Mouse (Mus musculus): ENCODE results near the gene Sash1.

Gene Sash1

DNA sequence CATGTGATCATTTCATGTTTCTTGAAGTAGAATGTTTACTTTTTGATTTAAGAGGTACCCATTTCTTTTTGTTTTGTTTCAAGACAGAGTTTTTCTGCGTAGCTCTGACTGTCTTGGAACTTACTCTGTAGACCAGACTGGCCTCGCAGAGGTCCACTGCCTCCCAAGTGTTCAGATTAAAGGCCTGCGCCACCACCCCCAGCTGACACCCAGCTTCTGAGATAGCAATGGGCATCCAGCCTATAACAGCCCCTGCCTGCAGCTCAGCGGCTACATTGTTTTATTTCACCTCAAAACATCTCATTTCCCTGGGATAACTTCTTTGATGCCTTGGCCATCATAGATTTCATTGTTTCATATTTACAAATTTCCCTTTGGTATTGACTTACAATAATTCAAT is 28.0 kb upstream of the Sash1 start:
- no peak for TF ChIP-seq GATA4 (IDR thresholded peaks at IDR 0.05; ENCODE audit: insufficient replicate concordance, low read length)

DNA sequence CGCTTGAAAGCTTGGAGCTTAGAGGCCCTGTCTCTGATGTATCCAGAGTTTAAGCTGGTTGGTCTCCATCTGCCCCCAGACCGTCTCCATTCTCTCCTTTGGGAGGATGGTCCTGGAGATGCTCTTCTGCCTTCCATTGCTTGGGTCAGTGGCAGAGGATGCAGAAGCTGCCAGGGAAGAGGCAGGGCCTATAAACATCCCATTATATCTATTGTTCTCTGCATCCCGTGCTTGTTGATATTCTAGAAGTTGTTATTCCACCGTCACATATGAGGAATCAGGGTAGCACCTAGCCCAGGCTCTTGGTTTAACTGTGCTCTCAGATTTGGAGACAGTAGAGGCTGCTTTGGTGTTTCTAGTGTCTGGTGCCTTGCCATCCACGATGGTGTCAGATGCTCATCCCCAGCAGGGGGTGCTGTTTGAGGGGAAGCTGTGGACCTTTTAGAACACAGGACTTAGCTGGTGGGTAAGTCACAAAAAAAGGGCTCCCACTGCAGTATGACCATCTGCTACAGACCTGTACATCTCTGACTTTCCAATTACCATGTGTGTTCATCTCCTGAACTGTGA is 26.9 kb upstream of the Sash1 start:
- no peak for TF ChIP-seq GATA4 (IDR thresholded peaks at IDR 0.05; ENCODE audit: insufficient replicate concordance, low read length)

DNA sequence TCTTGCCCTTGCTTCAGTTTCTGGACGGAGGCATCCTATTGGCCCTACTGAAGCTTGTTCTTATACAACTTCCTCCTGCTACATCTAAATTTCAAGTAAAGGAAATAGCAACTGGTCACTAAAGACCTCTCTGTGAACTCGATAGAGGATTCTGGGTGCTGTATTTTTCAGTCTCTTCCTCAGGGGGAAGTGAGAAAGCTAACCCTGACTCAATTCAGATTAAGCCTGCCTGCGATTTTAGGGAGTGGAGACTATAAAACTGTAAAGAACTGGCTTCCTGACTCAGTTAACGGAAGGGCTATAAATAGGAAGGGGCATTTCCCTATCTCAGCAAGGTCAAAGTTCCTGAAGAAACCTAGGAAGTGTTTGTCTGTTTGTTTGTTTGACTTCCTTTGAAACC is 26.3 kb upstream of the Sash1 start:
- peak; percentile 63 for TF ChIP-seq GATA4 (IDR thresholded peaks at IDR 0.05; ENCODE audit: insufficient replicate concordance, low read length)

DNA sequence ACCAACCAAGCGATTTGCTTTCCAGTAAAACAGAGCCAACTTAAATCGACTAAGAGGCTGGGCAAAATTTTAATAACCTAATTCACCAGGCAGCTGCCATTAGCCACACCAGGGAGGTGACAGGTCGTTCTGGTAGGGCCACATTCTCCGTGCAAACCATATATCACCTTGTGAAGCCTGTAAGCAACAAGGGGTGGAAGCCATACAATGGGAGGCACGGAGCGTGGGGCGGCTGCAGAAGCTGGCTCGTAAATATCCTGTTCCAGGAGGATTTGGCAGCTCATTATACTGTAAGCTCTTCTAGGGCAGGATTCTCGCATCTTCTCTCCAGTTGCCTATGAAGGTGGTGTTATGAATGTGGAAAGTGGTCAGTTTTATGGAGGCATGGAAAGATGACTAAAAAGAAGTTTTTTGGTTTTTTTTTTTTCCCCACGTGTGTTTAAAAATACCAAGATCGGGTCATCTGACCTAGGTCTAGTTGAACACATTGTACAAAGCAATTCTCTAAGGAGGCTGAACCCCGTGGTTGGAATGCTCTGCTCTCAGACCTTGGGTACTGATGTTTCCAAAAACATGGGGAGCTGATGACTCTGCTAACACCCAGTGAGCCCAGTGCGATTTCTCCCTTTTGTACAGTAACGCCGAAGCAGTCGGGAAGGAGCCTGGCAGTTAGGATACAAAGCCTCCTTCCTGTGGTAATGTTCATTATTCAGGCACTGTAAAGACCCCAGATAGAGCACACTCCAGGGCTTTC is 24.5 kb upstream of the Sash1 start:
- no peak for TF ChIP-seq GATA4 (IDR thresholded peaks at IDR 0.05; ENCODE audit: insufficient replicate concordance, low read length)

DNA sequence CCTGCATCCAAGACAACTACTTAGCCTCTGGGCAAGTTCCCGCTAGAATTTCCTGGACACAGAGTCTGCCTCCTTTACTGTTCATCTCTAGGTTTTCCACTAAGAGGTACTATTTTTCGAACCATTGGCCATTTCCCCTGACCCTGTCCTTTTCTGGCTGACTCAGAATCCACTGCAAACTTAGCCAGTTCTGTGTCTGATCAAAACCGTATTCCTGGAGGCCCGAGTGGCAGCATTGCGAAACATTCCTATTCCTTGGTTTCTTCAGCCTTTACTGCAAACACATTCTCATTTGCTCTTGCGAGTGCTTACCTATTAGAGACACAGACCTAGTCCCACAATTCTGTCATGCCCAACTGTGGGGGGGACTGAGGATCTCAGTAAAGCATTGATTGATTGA is 17.2 kb upstream of the Sash1 start:
- TF ChIP-seq GATA4 (IDR thresholded peaks at IDR 0.05; ENCODE audit: insufficient replicate concordance, low read length) = no peak

DNA sequence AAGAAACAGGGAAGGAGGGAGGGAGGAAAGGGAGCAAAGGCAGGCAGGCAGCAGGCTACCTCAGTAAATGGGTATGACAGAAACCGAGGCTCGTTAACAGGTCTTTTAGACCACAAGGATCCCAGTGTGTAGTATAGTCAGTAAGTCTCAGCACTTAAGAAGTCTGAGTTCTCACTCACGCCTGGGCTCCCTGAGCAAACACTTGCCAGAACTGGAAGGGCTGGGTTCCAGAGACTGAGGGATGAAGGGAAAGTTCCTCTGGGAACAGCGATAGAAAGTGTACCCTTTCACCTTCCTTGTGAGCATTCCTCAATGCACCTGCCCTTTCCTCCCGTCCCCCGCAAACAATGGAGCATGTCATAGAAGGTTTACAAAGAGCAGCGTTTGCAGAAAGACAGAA is 16.5 kb upstream of the Sash1 start:
- TF ChIP-seq GATA4 (IDR thresholded peaks at IDR 0.05; ENCODE audit: insufficient replicate concordance, low read length) = no peak

DNA sequence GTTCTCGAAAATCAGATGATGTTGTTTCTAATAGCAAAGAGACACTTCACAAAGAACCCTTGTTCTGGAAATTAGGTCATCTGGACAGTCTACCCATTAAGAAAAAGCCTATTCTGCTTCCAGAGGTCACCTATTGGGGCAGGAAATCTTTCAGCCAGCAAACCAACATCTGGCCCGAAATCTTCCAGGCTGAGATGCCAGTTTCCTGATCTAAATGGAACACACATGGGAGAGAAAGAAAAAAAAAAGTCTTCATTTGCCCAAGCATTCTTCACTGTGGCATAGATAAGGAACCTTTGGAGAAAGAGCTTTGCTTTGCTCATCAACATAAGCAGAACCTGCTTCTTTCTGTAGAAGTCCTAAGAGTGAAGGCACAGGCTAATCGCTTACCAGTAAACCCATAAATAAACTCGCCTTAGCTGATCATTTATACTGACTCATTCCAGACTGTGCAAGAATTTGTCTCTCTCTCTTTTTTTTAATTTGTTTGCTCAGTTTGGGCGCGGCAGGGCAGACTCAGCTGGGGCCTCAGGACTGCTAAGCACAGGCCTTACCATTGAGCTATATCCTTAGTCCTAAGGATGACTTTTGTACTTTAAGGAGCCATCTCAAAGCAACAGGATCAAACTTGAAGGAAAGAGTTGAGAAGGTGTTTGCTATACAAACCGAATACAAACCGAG is 13.1 kb upstream of the Sash1 start:
- no peak for TF ChIP-seq GATA4 (IDR thresholded peaks at IDR 0.05; ENCODE audit: insufficient replicate concordance, low read length)

DNA sequence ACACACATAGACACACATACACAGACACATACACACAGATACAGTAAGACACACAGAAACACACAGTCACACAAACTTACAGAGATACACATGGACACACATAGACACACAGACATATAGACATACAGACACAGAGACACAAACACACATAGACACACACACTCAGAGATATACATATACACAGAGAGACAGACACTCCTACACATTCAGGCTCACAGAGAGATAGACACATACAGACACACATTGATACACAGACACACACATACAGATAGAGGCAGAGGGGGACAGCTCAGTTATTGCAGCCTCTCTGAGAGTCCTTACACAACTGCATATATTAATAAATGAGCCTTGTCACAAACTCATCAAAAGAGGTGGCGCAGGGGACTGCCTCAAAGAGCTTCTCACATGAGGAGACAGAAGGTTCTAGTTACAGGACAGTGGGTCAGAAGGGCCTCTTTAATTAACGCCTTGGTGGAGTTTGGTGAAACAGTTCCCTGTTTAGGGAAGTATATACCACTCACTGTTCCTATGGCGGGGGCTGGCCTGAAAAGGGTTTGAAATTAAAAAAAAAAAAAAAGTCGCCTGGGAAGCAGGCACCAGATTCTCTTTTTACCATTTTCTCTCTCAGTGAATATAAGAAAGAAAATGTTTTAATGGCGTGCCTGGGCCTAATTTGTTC is 12.4 kb upstream of the Sash1 start:
- no peak for TF ChIP-seq GATA4 (IDR thresholded peaks at IDR 0.05; ENCODE audit: insufficient replicate concordance, low read length)

DNA sequence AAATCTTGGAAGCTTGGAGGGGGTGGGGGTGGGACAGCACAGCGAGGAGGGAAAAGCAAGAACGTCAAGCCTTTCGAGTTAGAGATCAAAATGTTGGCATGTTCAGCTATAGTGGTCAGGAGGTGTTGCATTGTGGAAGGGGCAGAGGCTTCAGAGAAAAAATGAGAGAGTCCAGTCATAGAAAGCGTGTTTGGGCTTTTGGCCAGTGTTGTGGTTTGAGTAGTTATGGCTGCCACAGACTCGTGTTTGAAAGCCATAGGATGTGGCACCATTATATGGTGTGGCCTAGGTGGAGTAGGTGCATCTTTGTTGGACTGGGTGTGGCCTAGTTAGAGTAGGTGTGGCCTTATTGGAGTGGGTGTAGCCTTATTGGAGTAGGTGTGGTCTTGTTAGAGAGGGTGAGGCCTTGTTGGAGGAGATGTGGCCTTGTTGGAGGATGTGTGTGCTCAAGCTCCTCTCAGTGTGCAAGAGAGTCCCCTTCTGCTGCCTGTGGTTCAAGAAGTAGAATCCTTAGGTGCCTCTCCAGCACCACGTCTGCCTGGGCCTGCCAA is 9.2 kb upstream of the Sash1 start:
- no peak for TF ChIP-seq GATA4 (IDR thresholded peaks at IDR 0.05; ENCODE audit: insufficient replicate concordance, low read length)

DNA sequence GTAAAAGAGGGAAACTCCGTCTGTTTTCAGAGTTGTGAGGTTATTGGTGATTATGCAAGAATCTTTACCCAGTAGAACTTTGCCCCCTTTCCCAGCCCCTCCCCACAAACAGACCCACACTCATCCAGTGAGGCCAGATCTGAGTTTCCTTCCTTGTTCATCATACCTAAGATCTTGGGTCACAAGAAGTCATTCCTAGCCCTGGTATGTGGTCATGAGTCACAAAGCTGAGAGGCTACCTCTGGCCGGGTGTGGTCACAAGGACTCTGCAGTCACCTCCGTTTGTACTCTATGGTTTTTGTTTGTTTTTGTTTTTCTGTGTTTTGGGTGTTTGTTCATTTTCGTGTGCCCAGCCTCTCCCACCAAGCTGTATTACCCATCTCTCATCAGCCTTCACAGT is 4.6 kb upstream of the Sash1 start:
- TF ChIP-seq GATA4 (IDR thresholded peaks at IDR 0.05; ENCODE audit: insufficient replicate concordance, low read length) = no peak

DNA sequence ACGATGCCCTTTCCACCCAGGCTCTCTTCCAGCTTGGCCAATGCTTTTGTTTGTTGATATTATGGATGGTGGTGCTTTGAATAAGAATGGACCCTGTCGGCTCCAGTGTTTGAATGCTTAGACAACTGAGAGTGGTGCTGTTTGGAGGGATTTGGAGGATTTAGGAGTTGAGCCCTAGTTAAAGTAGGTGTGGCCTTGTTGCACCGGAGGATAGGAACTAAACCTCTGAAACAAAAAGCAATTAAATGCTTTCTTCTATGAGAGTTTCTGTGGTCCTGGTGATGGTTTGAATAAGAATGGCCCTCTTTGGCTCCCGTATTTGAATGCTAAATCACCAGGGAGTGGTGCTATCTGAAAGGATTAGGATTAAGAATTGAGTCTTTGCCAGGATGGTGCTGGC is 3.5 kb upstream of the Sash1 start:
- TF ChIP-seq GATA4 (IDR thresholded peaks at IDR 0.05; ENCODE audit: insufficient replicate concordance, low read length) = no peak

DNA sequence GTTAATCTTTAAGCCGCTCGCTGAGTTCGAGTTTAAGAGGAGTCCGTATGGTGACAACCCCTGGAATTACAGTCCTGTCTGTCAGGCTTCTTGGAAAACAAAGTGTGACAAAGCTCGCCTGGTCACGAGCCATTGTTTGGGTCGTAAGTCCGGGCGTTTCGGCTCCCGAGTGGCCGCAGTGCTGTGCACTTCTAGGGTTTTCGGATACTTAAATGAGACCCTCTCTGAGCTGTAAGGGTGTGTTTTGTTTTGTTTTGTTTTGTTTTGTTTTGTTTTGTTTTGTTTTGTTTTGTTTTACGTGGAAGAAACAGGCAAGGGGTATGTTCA is 621 bp upstream of the Sash1 start:
- TF ChIP-seq GATA4 (IDR thresholded peaks at IDR 0.05; ENCODE audit: insufficient replicate concordance, low read length) = no peak

DNA sequence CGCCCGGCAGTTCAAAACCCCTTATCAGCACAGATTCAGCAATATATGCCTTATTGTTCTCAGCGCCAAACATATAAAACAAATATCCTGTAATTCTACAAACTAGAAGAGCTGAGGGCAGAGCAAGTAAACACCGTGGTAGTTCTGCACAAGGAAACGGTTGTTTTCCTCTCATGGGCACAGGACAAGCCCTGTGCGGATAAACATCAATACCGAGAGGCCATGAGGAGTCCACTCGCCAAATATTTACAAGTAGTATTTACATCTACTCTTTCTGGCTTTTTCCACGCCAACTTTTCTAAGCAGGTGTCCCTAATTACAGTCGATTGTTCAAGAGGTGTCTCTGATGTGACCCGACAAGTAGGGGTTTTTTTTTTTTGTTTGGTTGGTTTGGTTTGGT is 669 bp downstream of the Sash1 start:
- no peak for TF ChIP-seq GATA4 (IDR thresholded peaks at IDR 0.05; ENCODE audit: insufficient replicate concordance, low read length)

DNA sequence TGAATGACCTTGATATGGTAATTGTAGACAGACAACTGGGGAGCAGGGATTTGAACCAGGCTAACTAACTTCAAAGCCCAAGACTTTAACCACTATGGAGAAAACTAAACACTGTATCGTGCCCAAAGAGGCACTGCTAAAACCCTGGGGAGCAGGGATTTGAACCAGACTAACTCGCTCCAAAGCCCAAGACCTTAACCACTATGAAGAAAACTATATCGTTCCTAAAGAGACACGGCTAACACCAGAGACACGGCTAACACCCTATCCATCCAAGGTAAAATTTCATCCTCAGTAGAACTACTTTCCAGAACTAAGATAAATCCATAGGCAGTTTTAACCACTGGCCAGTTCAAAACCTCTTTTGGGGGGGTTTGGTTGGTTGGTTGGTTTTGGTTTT is 1.3 kb downstream of the Sash1 start:
- TF ChIP-seq GATA4 (IDR thresholded peaks at IDR 0.05; ENCODE audit: insufficient replicate concordance, low read length) = no peak

DNA sequence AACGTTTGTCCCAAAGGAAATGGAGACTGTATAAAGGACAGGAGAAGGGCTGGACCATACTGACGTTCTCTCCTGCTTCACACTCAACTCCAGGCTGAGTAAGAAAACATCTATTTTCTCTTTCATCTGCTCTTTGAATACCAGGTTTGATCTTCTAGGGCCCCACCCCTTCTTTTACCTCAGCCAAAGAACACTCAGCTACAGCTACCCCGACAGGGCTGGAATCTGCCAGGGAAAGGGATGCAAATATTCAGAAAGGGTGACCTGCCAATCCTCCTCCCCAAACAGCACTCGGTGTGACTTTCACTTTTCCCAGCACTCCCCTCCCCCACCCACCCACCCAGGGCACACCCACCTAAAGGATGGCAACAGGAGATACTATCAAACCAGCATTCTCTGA is 2.2 kb downstream of the Sash1 start:
- TF ChIP-seq GATA4 (IDR thresholded peaks at IDR 0.05; ENCODE audit: insufficient replicate concordance, low read length) = no peak

DNA sequence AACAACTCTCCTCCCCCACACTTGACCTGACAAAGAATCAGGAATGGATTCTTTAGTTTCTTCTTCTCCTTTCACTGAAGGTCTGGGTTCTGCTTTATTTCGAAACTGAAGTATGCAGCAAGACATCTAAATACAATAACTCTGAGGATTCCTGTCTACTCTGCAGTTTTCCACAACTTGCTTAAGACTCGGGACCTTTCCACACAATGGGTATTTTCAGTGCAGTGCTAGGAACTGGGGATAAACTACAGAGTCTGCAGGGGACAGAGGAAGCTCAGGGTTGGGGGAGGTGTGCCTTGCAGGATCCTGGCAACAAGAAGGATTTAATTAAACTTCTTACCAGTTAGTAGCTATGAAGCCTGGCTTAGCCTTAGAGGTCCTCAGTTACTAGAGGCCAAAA is 4.1 kb downstream of the Sash1 start:
- no peak for TF ChIP-seq GATA4 (IDR thresholded peaks at IDR 0.05; ENCODE audit: insufficient replicate concordance, low read length)
